Mouse (Mus musculus) hindbrain, embryonic 16.5 days (tissue): Measurements from ENCODE around the gene Btbd7. TPM values are rescaled to one million over a fixed set of nuclear protein-coding genes. Genes with fewer than 3 reads are reported as not detected.

ENCODE experiments used
- ATAC-seq: fragments of 200-750 bp; cut with Nextera tagmentation; 2 replicates; pipeline ENCODE4 v1.8.0; 2017; ENCODE audit warnings: moderate TSS enrichment, moderate library complexity
- H3K27ac ChIP-seq: fragments of 300-500 bp; sonication (generic); 2 replicates; pipeline ENCODE4 v1.5.1; 2014; ENCODE audit warnings: low read depth, mild to moderate bottlenecking, control low read depth, low read length, moderate library complexity
- H3K27me3 ChIP-seq: fragments of 300-500 bp; sonication (generic); replicated peaks from 2 replicates; pipeline ENCODE4 v1.6.1; 2014; ENCODE audit warnings: low read length; ENCODE audit not compliant: control insufficient read depth, insufficient read depth
- H3K36me3 ChIP-seq: fragments of 300-500 bp; sonication (generic); 2 replicates; pipeline ENCODE4 v1.6.1; 2014; ENCODE audit warnings: mild to moderate bottlenecking, low read length, moderate library complexity, mixed read lengths; ENCODE audit not compliant: control insufficient read depth, insufficient read depth
- H3K4me1 ChIP-seq: fragments of 300-500 bp; sonication (generic); 2 replicates; pipeline ENCODE4 v1.6.1; 2014; ENCODE audit warnings: low read depth, low read length; ENCODE audit not compliant: control insufficient read depth, insufficient read depth
- H3K4me2 ChIP-seq: fragments of 300-500 bp; sonication (generic); 2 replicates; pipeline ENCODE4 v1.6.1; 2014; ENCODE audit warnings: mild to moderate bottlenecking, low read length, control low read depth, moderate library complexity
- H3K4me3 ChIP-seq: fragments of 300-500 bp; sonication (generic); 2 replicates; pipeline ENCODE4 v1.5.1; 2014; ENCODE audit warnings: mild to moderate bottlenecking, low read length, control low read depth, moderate library complexity
- H3K9ac ChIP-seq: fragments of 300-500 bp; sonication (generic); 2 replicates; pipeline ENCODE4 v1.6.1; 2014; ENCODE audit warnings: low read depth, mild to moderate bottlenecking, control low read depth, low read length, moderate library complexity
- H3K9me3 ChIP-seq: fragments of 300-500 bp; sonication (generic); 2 replicates; pipeline ENCODE4 v1.6.1; 2014; ENCODE audit warnings: mild to moderate bottlenecking, low read length, moderate library complexity; ENCODE audit not compliant: control insufficient read depth
- WGBS: fragments of 180-500 bp; shearing (Covaris S2); extraction: QIAGEN DNeasy Blood & Tissue Kit; methylation state at CpG from one replicate; pipeline ENCODE4 v1.1.7; 2014; 5-methylcytosine and 5-hydroxymethylcytosine counted together
- polyA plus RNA-seq: library from polyadenylated mRNA; unstranded; fragments of >200 nt; fragmentation: Nextera tagmentation; extraction: Ambion mirVana; gene quantifications from 2 replicates; pipeline ENCODE4 v1.2.1, GENCODE M21; 2015

The Btbd7 gene
- polyA plus RNA-seq, 1 experiment from 2014 or later: 10.3 TPM

DNA sequence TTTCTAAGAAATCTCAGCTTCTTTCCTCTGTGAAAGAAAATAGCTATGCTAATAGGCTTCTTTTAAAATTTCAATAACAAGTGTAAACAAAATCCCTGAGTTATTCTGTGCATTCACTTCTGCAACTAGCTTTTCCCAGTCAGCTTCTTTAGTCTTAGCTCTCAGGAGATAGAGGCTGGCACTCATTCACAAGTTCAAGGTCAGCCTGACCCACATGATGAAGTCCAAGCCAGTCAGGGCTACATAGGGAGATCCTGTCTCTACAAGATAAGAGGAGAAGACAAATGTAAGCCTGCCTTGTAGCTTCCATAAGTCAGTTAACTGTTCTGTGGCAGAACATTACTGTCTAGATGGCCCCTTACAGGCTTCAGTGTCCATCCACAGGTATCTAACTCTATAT is 114.6 kb downstream of the Btbd7 start:
- H3K4me2 ChIP-seq: no peak overlapping the region
- H3K36me3 ChIP-seq: peaks cover 27% of the 10 kb centered on the region
- no peak for ATAC-seq
- no peaks in the 10 kb centered on the region for H3K9me3 ChIP-seq
- H3K27ac ChIP-seq: no peak overlapping the region
- no peaks in the 10 kb centered on the region for H3K27me3 ChIP-seq
- H3K9ac ChIP-seq: no peak overlapping the region
- no peak overlapping the region for H3K4me3 ChIP-seq
- H3K4me1 ChIP-seq: peaks cover 8% of the 10 kb centered on the region

DNA sequence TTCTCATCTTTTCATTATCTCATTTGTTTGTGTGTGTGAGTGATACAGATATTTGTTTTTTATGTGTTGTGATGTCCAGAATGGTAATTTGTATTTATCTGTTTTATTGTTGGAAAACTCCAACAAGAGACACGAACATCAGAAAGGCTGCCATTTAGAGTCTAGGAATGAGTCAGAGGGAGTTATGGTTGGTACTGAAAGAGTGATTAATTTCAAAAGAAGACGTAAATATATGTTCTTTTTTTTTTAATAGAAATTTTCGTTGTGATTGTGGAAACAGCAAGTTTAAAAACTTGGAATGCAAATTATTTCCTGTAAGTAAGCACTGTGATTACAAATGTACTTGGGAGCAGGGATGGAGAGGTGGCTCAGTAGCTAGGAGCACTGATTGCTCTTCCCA is 116.6 kb downstream of the Btbd7 start:
- no peak for ATAC-seq
- no peak overlapping the region for H3K4me3 ChIP-seq
- no peaks in the 10 kb centered on the region for H3K27me3 ChIP-seq
- no peaks in the 10 kb centered on the region for H3K9me3 ChIP-seq
- no peak overlapping the region for H3K4me2 ChIP-seq
- H3K4me1 ChIP-seq: peaks cover 11% of the 10 kb centered on the region
- no peak overlapping the region for H3K27ac ChIP-seq
- 92% methylated on average over 3 of the region's 3 CpGs for WGBS
- peaks cover 11% of the 10 kb centered on the region for H3K36me3 ChIP-seq
- H3K9ac ChIP-seq: no peak overlapping the region

DNA sequence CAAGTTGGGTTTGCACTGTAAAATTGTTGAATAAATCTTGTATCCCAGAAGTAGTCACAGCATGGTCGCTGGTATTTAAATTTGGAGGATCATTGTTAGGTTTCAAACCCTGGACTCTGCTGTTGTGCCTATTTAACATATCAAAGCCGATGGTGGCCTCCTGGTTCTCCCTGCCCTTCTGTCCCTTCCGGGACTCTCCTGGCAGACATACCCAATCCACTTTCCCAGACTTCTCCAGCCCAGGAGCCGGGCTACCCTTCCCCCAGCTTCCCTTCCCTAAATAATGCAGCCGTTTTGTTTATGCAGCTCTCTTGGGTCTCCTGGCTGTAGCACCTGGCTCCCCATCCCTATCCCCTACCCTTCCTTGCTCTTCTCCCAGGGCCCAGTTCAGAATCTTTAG is 119.3 kb downstream of the Btbd7 start:
- Histone ChIP-seq H3K27me3 (no peaks in the 10 kb centered on the region), H3K36me3 (peaks cover 2% of the 10 kb centered on the region; the same call in 1 of the 2 replicates), H3K4me2 (peak overlapping the region; percentile 93), H3K4me1 (peaks cover 20% of the 10 kb centered on the region), H3K4me3 (peak overlapping the region; percentile 82), H3K27ac (no peak overlapping the region), H3K9ac (peak overlapping the region; percentile 84), H3K9me3 (no peaks in the 10 kb centered on the region)
- 0% methylated on average over 5 of the region's 5 CpGs for WGBS
- no peak for ATAC-seq

DNA sequence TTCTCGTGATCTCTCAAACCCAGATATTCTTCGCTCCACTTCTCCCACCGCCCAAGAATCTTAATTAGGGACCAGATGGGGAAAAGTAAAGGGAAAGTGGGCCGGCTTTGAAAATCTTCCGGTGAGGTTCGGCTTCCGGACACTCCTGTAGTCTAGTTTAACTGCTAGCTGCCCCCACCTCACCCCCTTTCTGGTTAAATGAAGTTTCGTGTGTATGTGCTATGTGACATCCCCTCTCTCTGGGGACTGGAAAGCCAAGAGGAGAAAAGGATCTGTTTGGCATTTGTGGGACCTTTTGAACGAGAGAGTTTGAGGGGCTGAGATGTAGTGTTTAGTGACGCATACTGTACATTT is 119.9 kb downstream of the Btbd7 start, which contains the start of gene Gm20604:
Gene Gm20604 (minus strand): TSS at position 270 of the 354 bp plus-strand sequence.
- H3K36me3 ChIP-seq: no peaks in the 10 kb centered on the region
- peak within 1 kb of the TSS; percentile 91 for H3K27ac ChIP-seq
- no peak for ATAC-seq
- 0% methylated on average over 10 of the region's 10 CpGs for WGBS
- H3K4me2 ChIP-seq: peak within 1 kb of the TSS; percentile 93
- H3K27me3 ChIP-seq: no peaks in the 10 kb centered on the region
- H3K9ac ChIP-seq: peak within 1 kb of the TSS; percentile 84
- H3K4me3 ChIP-seq: peak within 1 kb of the TSS; percentile 82
- no peaks in the 10 kb centered on the region for H3K9me3 ChIP-seq
- H3K4me1 ChIP-seq: peaks cover 20% of the 10 kb centered on the region

DNA sequence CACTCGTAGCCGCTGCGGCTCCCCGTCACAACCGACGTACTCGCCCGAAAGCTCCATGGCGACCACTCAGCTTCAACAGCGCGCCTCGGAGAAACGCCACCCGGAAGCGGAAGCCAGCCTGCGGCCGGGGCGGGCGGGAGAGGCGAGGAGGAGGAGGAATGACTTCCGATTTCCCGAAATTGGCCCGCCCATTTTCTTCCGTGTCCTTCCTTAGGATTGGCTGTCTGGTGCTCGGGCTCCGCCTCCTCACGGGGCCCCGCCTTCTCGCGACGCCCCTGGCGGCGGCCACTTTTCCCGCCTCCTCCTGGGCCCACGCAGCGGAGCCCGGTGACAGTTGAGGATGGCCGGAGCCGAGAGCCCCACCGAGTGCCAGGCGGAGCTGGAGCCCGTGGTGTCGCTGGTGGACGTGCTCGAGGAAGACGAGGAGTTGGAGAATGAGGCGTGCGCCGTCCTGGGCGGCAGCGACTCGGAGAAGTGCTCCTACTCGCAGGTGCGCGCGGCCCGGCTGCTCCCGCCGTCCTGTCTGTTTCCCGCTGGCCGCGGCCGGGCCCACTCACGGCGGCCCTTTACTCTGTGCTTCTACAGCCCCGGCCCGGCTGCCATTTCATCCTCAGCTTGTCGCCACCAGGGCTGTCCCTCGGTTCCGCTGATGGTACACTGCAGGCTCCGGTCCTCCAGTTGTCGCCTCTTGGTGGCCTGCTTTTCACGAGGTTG is 120.4 kb downstream of the Btbd7 start, which contains the start of the genes Gm28051, Gon7 and Ubr7:
Gene Gm28051 (minus strand): TSS at position 77 of the 714 bp plus-strand sequence.
Gene Gon7 (minus strand): TSS at position 115 of the 714 bp plus-strand sequence.
Gene Ubr7 (plus strand): TSS at position 279 of the 714 bp plus-strand sequence.
- Histone ChIP-seq H3K36me3 (no peaks in the 10 kb centered on the region), H3K9me3 (no peaks in the 10 kb centered on the region), H3K4me2 (peak within 1 kb of the TSS; percentile 93), H3K9ac (peak within 1 kb of the TSS; percentile 84), H3K27ac (peak within 1 kb of the TSS; percentile 91), H3K4me1 (peaks cover 20% of the 10 kb centered on the region), H3K4me3 (peak within 1 kb of the TSS; percentile 82), H3K27me3 (no peaks in the 10 kb centered on the region)
- WGBS: under 1% methylated on average over 61 of the region's 73 CpGs
- peak; percentile 98 for ATAC-seq

DNA sequence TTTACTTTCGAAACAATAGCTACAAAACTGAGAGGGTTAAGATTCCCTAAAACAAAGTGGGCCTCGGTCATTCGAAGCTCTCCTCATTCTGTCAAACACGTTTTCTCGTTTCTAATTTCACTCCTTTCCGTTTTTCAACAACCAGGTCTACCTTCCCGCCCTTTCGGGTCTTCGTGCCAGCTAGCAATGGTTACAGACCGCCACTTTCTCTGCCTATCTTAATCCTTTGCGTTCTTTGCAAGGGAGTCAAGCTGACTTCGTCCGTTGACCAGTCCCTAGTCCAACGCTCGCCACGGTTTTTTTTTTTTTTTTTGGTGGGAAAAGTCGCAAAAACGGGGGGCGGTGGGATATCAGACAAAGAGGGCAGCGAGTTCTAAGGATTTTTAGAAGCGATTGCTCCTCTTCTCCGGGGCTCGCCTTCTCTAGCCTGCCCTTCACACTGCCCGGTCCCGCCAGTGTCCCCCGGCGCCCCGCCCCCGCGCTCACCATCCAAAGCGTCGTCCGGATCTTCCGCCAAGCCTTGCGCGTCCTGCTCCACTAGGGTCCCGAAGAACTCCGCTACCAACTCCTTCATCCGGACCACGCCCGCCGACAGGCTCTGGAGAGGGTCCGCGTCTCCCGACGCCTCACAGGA is 121.1 kb downstream of the Btbd7 start:
- 1% methylated on average over 46 of the region's 46 CpGs for WGBS
- Histone ChIP-seq H3K36me3 (no peaks in the 10 kb centered on the region), H3K4me2 (peak overlapping the region; percentile 86), H3K4me1 (peaks cover 20% of the 10 kb centered on the region), H3K4me3 (peak overlapping the region; percentile 82), H3K9me3 (no peaks in the 10 kb centered on the region), H3K27ac (peak overlapping the region; percentile 91), H3K9ac (peak overlapping the region; percentile 75), H3K27me3 (no peaks in the 10 kb centered on the region)
- peak; percentile 85 for ATAC-seq

DNA sequence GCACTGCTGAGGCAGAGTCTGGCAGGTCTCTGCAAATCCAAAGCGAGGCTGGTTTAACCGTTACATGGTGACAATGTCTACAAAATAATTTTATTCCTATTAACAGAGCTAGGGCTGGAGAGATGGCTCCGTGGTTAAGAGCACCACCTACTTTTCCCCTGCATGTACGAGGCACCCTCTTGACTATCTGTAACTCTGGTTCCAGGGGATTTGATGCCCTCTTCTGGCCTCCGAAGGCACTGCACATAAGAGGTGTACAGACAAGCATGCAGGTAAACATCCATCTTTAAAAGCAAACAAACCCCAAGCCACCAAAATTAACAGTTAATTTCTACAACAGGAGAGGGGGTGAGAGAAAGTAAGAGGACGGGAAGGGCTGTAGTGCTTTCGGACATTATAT is 122.0 kb downstream of the Btbd7 start:
- peak overlapping the region; percentile 86 for H3K4me2 ChIP-seq
- 83% methylated on average over 7 of the region's 7 CpGs for WGBS
- no peaks in the 10 kb centered on the region for H3K9me3 ChIP-seq
- no peaks in the 10 kb centered on the region for H3K36me3 ChIP-seq
- peak overlapping the region; percentile 82 for H3K4me3 ChIP-seq
- peaks cover 20% of the 10 kb centered on the region for H3K4me1 ChIP-seq
- H3K27ac ChIP-seq: no peak overlapping the region
- H3K9ac ChIP-seq: no peak overlapping the region
- ATAC-seq: no peak
- no peaks in the 10 kb centered on the region for H3K27me3 ChIP-seq

DNA sequence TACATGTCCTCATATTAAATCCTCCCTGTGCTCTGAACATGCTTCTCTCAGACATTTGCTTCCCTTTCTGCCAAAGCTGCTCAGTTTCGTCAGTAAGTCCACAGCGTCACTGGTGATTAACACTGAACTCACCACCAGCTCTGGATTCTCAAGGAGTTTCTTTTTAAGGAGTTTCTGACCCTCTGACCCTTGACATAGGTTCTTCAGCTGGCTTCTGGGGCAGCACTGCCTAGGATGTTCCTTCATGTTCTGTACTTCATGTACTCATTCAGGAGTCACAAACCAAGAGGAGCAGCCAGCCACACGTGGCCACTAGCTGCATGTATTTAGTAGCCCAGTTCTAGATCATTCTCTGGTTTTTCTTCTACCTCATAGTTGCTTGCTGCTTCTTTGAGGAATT is 130.0 kb downstream of the Btbd7 start:
- no peak overlapping the region for H3K4me3 ChIP-seq
- no peaks in the 10 kb centered on the region for H3K27me3 ChIP-seq
- H3K4me2 ChIP-seq: no peak overlapping the region
- peaks cover 3% of the 10 kb centered on the region for H3K36me3 ChIP-seq
- H3K4me1 ChIP-seq: peaks cover 10% of the 10 kb centered on the region
- H3K9me3 ChIP-seq: no peaks in the 10 kb centered on the region
- no peak overlapping the region for H3K9ac ChIP-seq
- 90% methylated on average over 3 of the region's 3 CpGs for WGBS
- ATAC-seq: no peak
- no peak overlapping the region for H3K27ac ChIP-seq

DNA sequence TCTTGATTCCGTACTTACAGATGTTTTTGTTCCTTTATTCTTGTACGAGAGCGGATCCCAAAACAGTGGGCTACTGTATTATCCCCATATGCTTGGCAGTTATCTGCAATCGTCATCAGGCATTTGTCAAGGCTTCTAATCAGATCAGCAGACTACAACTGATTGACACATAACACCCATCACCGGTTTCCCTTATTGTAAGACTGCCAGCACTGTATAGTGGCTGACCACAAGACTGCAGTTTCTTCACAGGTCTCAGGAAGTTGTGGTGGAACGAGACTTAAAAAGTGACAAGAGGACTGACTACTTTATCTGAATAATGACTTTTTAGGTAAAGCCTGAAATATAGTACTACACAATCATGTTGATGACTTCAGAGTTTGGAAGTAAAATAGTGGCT is 133.4 kb downstream of the Btbd7 start:
- WGBS: 59% methylated on average over 6 of the region's 6 CpGs
- Histone ChIP-seq H3K27me3 (no peaks in the 10 kb centered on the region), H3K4me3 (no peak overlapping the region), H3K9me3 (no peaks in the 10 kb centered on the region), H3K9ac (no peak overlapping the region), H3K4me2 (peak overlapping the region; percentile 90; the same call in 1 of the 2 replicates), H3K27ac (no peak overlapping the region), H3K4me1 (peaks cover 22% of the 10 kb centered on the region), H3K36me3 (peaks cover 3% of the 10 kb centered on the region)
- no peak for ATAC-seq
